Mouse (Mus musculus): ENCODE data around the gene Ip6k3. TPM values are rescaled to one million over a fixed set of nuclear protein-coding genes. Genes with fewer than 3 reads are reported as not detected.

Ip6k3 gene
- polyA plus RNA-seq, 1 experiment, result not detected

- Histone ChIP-seq H3K4me3 (ENCODE audit: low read depth, low read length) (no peak overlapping the region), H3K36me3 (ENCODE audit: control insufficient read depth, insufficient read depth, low read length, poor library complexity, severe bottlenecking) (peaks cover 8% of the 10 kb centered on the region; the same call in 1 of the 2 replicates), H3K4me1 (ENCODE audit: control insufficient read depth, insufficient read depth, low read length) (no peaks in the 10 kb centered on the region), H3K9me3 (replicated peaks; ENCODE audit: control insufficient read depth, insufficient read depth, low read length, poor library complexity, severe bottlenecking) (no peaks in the 10 kb centered on the region), H3K9ac (ENCODE audit: low read depth, poor library complexity, severe bottlenecking) (no peak overlapping the region), H3K27ac (ENCODE audit: insufficient read depth, low read length) (no peak overlapping the region), H3K27me3 (ENCODE audit: control insufficient read depth, insufficient read depth, low read length, poor library complexity, severe bottlenecking) (no peaks in the 10 kb centered on the region)
- TF ChIP-seq POLR2A (IDR thresholded peaks at IDR 0.05; ENCODE audit: insufficient read depth, low read length) (no peak), CTCF (IDR thresholded peaks at IDR 0.05; ENCODE audit: low read depth, low read length) (no peak), EP300 (IDR thresholded peaks at IDR 0.05; ENCODE audit: insufficient read depth, low read depth, low read length) (no peak)
Observed at GRCm38 (mm10) chr17:27122701-27123100, 44.9 kb downstream of the Ip6k3 start.

DNA sequence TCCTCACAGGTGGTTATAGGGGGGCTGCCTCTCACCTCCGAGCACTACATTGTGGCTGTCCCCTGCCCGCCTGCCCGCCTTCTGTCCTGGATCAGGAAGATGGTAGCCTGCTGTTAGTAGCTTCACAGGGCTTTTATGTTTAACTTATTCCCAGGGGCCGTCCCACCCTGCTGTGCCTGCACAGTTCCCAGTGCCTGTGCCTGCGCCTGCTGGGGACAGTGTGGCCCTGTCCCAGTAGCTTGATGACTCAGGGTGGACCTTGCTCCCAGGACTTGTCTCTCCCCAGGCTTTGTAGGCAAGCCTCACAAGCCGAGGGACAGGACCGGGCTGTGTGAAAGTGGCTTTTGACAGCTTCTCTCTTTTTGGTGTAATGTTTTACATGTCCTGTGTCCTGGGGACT, 45.8 kb downstream of the Ip6k3 start:
- H3K4me1 ChIP-seq (ENCODE audit: control insufficient read depth, insufficient read depth, low read length), result no peaks in the 10 kb centered on the region
- no peak overlapping the region for H3K4me3 ChIP-seq (ENCODE audit: low read depth, low read length)
- H3K27ac ChIP-seq (ENCODE audit: insufficient read depth, low read length), result no peak overlapping the region
- no peak overlapping the region for H3K9ac ChIP-seq (ENCODE audit: low read depth, poor library complexity, severe bottlenecking)
- H3K27me3 ChIP-seq (ENCODE audit: control insufficient read depth, insufficient read depth, low read length, poor library complexity, severe bottlenecking), result no peaks in the 10 kb centered on the region
- H3K9me3 ChIP-seq (replicated peaks; ENCODE audit: control insufficient read depth, insufficient read depth, low read length, poor library complexity, severe bottlenecking), result no peaks in the 10 kb centered on the region
- TF ChIP-seq POLR2A (IDR thresholded peaks at IDR 0.05; ENCODE audit: insufficient read depth, low read length) (no peak), EP300 (IDR thresholded peaks at IDR 0.05; ENCODE audit: insufficient read depth, low read depth, low read length) (no peak), CTCF (IDR thresholded peaks at IDR 0.05; ENCODE audit: low read depth, low read length) (no peak)
- peaks cover 8% of the 10 kb centered on the region; the same call in 1 of the 2 replicates for H3K36me3 ChIP-seq (ENCODE audit: control insufficient read depth, insufficient read depth, low read length, poor library complexity, severe bottlenecking)

GRCm38 (mm10) chr17:27121266-27121665, 46.3 kb downstream of the Ip6k3 start:
- Histone ChIP-seq H3K27ac (ENCODE audit: insufficient read depth, low read length) (no peak overlapping the region), H3K27me3 (ENCODE audit: control insufficient read depth, insufficient read depth, low read length, poor library complexity, severe bottlenecking) (no peaks in the 10 kb centered on the region), H3K4me3 (ENCODE audit: low read depth, low read length) (peak overlapping the region; percentile 14; the same call in 1 of the 2 replicates), H3K9me3 (replicated peaks; ENCODE audit: control insufficient read depth, insufficient read depth, low read length, poor library complexity, severe bottlenecking) (no peaks in the 10 kb centered on the region), H3K4me1 (ENCODE audit: control insufficient read depth, insufficient read depth, low read length) (no peaks in the 10 kb centered on the region), H3K36me3 (ENCODE audit: control insufficient read depth, insufficient read depth, low read length, poor library complexity, severe bottlenecking) (peaks cover 8% of the 10 kb centered on the region; the same call in 1 of the 2 replicates), H3K9ac (ENCODE audit: low read depth, poor library complexity, severe bottlenecking) (no peak overlapping the region)
- TF ChIP-seq EP300 (IDR thresholded peaks at IDR 0.05; ENCODE audit: insufficient read depth, low read depth, low read length) (no peak), POLR2A (IDR thresholded peaks at IDR 0.05; ENCODE audit: insufficient read depth, low read length) (no peak), CTCF (IDR thresholded peaks at IDR 0.05; ENCODE audit: low read depth, low read length) (no peak)

DNA sequence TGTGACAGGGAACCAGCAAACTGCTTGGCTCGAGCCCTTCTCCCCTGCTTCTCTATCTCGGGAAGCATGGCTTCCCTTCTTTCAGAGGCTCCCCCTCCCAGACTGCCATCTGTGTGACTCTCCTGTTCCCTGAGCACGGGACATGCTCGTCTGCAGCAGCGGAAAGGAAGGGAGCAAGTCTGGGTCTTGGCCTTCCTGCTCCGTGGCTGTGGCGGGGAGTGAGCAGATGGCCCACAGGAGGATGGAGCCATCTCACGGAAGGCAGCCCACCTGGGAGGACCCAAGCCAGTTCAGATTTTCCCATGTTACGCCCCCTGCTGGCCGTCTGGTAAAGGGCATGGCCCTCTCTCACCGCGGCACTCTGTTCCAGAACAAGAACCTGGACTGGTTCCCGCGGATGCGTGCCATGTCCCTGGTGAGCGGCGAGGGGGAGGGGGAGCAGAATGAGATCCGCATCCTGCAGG, 47.0 kb downstream of the Ip6k3 start:
- H3K9ac ChIP-seq (ENCODE audit: low read depth, poor library complexity, severe bottlenecking), result no peak overlapping the region

GRCm38 (mm10) chr17:27119954-27120353, 47.6 kb downstream of the Ip6k3 start:
- TF ChIP-seq EP300 (IDR thresholded peaks at IDR 0.05; ENCODE audit: insufficient read depth, low read depth, low read length) (no peak), CTCF (IDR thresholded peaks at IDR 0.05; ENCODE audit: low read depth, low read length) (no peak), POLR2A (IDR thresholded peaks at IDR 0.05; ENCODE audit: insufficient read depth, low read length) (no peak)
- Histone ChIP-seq H3K36me3 (ENCODE audit: control insufficient read depth, insufficient read depth, low read length, poor library complexity, severe bottlenecking) (peaks cover 8% of the 10 kb centered on the region; the same call in 1 of the 2 replicates), H3K4me1 (ENCODE audit: control insufficient read depth, insufficient read depth, low read length) (no peaks in the 10 kb centered on the region), H3K9me3 (replicated peaks; ENCODE audit: control insufficient read depth, insufficient read depth, low read length, poor library complexity, severe bottlenecking) (no peaks in the 10 kb centered on the region), H3K27ac (ENCODE audit: insufficient read depth, low read length) (no peak overlapping the region), H3K27me3 (ENCODE audit: control insufficient read depth, insufficient read depth, low read length, poor library complexity, severe bottlenecking) (no peaks in the 10 kb centered on the region), H3K4me3 (ENCODE audit: low read depth, low read length) (no peak overlapping the region), H3K9ac (ENCODE audit: low read depth, poor library complexity, severe bottlenecking) (no peak overlapping the region)

More for the DNA sequence above, 47.0 kb downstream of the Ip6k3 start:
- Histone ChIP-seq H3K4me1 (ENCODE audit: control insufficient read depth, insufficient read depth, low read length) (no peaks in the 10 kb centered on the region), H3K36me3 (ENCODE audit: control insufficient read depth, insufficient read depth, low read length, poor library complexity, severe bottlenecking) (peaks cover 8% of the 10 kb centered on the region; the same call in 1 of the 2 replicates), H3K27me3 (ENCODE audit: control insufficient read depth, insufficient read depth, low read length, poor library complexity, severe bottlenecking) (no peaks in the 10 kb centered on the region), H3K9me3 (replicated peaks; ENCODE audit: control insufficient read depth, insufficient read depth, low read length, poor library complexity, severe bottlenecking) (no peaks in the 10 kb centered on the region), H3K27ac (ENCODE audit: insufficient read depth, low read length) (no peak overlapping the region), H3K4me3 (ENCODE audit: low read depth, low read length) (peak overlapping the region; percentile 14; the same call in 1 of the 2 replicates)
- TF ChIP-seq POLR2A (IDR thresholded peaks at IDR 0.05; ENCODE audit: insufficient read depth, low read length) (no peak), EP300 (IDR thresholded peaks at IDR 0.05; ENCODE audit: insufficient read depth, low read depth, low read length) (no peak), CTCF (IDR thresholded peaks at IDR 0.05; ENCODE audit: low read depth, low read length) (peak; percentile 85)

DNA sequence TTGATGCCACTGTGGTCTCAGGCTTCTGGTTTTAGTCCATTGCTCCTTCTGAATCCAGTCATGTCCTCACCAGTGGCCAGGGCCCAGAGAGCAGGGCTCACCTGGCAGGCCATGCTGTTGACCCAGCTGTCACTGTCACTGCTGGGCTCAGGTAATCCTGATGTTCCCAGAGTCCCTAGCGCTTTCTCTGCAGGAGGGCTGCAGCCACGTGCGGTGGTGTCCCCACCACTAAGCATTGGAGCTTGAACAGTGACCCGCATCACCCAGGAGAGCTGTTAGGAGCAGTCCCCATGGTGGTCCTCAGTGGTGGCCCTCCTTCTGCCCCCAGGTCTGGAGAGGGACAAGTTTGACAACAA, 48.1 kb downstream of the Ip6k3 start:
- Histone ChIP-seq H3K36me3 (ENCODE audit: control insufficient read depth, insufficient read depth, low read length, poor library complexity, severe bottlenecking) (peaks cover 8% of the 10 kb centered on the region; the same call in 1 of the 2 replicates), H3K9ac (ENCODE audit: low read depth, poor library complexity, severe bottlenecking) (no peak overlapping the region), H3K27me3 (ENCODE audit: control insufficient read depth, insufficient read depth, low read length, poor library complexity, severe bottlenecking) (no peaks in the 10 kb centered on the region), H3K4me1 (ENCODE audit: control insufficient read depth, insufficient read depth, low read length) (no peaks in the 10 kb centered on the region), H3K4me3 (ENCODE audit: low read depth, low read length) (no peak overlapping the region), H3K27ac (ENCODE audit: insufficient read depth, low read length) (no peak overlapping the region), H3K9me3 (replicated peaks; ENCODE audit: control insufficient read depth, insufficient read depth, low read length, poor library complexity, severe bottlenecking) (no peaks in the 10 kb centered on the region)
- no peak for TF ChIP-seq CTCF (IDR thresholded peaks at IDR 0.05; ENCODE audit: low read depth, low read length)
